Mouse (Mus musculus): Measurements from ENCODE around the gene Rab44. TPM values are rescaled to one million over a fixed set of nuclear protein-coding genes. Genes with fewer than 3 reads are reported as not detected.
A peak's percentile ranks its signal among the peaks of the same experiment; 100 is the strongest.

Rab44 gene
- polyA plus RNA-seq, 1 experiment from 2014 or later = 3.4 TPM

- peak; percentile 60; the same call in 1 of the 2 replicates for ATAC-seq (ENCODE audit: insufficient number of reproducible peaks, low FRiP score, low TSS enrichment, low read depth)
Measured at GRCm38 (mm10) chr17:29077786-29078509, 36.0 kb upstream of the Rab44 start.

GRCm38 (mm10) chr17:29078519-29079383, 35.2 kb upstream of the Rab44 start:
- peak overlapping the region; percentile 82 for H3K27ac ChIP-seq (replicated peaks)
- peak overlapping the region; percentile 33 for H3K4me3 ChIP-seq (replicated peaks)
- 6% methylated on average over 25 of the region's 25 CpGs for WGBS
- peaks cover 29% of the 10 kb centered on the region for H3K4me1 ChIP-seq
- H3K27me3 ChIP-seq = peaks cover 10% of the 10 kb centered on the region
- H3K4me2 ChIP-seq (replicated peaks) = peak overlapping the region; percentile 58
- peak; percentile 66; the same call in 1 of the 2 replicates for ATAC-seq (ENCODE audit: insufficient number of reproducible peaks, low FRiP score, low TSS enrichment, low read depth)
- H3K9me3 ChIP-seq (replicated peaks) = no peaks in the 10 kb centered on the region
- H3K9ac ChIP-seq = peak overlapping the region; percentile 10; the same call in 1 of the 2 replicates
- no peaks in the 10 kb centered on the region for H3K36me3 ChIP-seq

More at GRCm38 (mm10) chr17:29077786-29078509, 36.0 kb upstream of the Rab44 start:
- H3K9me3 ChIP-seq (replicated peaks) = no peaks in the 10 kb centered on the region
- H3K27me3 ChIP-seq = peaks cover 10% of the 10 kb centered on the region
- 14% methylated on average over 14 of the region's 14 CpGs for WGBS
- peak overlapping the region; percentile 33 for H3K4me3 ChIP-seq (replicated peaks)
- peak overlapping the region; percentile 82 for H3K27ac ChIP-seq (replicated peaks)
- H3K4me2 ChIP-seq (replicated peaks) = peak overlapping the region; percentile 58
- H3K36me3 ChIP-seq = no peaks in the 10 kb centered on the region
- peaks cover 37% of the 10 kb centered on the region for H3K4me1 ChIP-seq
- H3K9ac ChIP-seq = 0 out of 2 replicates have a peak overlapping the region, but pooled peaks have one; percentile 10

- 6% methylated on average over 22 of the region's 23 CpGs for WGBS
- Histone ChIP-seq H3K27me3 (peaks cover 10% of the 10 kb centered on the region), H3K36me3 (no peaks in the 10 kb centered on the region), H3K9ac (no peak overlapping the region), H3K4me2 (replicated peaks) (peak overlapping the region; percentile 41), H3K27ac (replicated peaks) (peak overlapping the region; percentile 44; the same call in 1 of the 2 replicates), H3K4me3 (replicated peaks) (peak overlapping the region; percentile 13), H3K9me3 (replicated peaks) (no peaks in the 10 kb centered on the region), H3K4me1 (peaks cover 32% of the 10 kb centered on the region)
- ATAC-seq (ENCODE audit: insufficient number of reproducible peaks, low FRiP score, low TSS enrichment, low read depth) = no peak; the same call in 1 of the 2 replicates
Measured at GRCm38 (mm10) chr17:29080758-29081617, 33.0 kb upstream of the Rab44 start.

GRCm38 (mm10) chr17:29081618-29082381, 32.1 kb upstream of the Rab44 start:
- peaks cover 32% of the 10 kb centered on the region for H3K4me1 ChIP-seq
- no peak for ATAC-seq (ENCODE audit: insufficient number of reproducible peaks, low FRiP score, low TSS enrichment, low read depth)
- peak overlapping the region; percentile 6 for H3K9ac ChIP-seq
- H3K4me2 ChIP-seq (replicated peaks) = peak overlapping the region; percentile 41
- no peaks in the 10 kb centered on the region for H3K36me3 ChIP-seq
- H3K4me3 ChIP-seq (replicated peaks) = peak overlapping the region; percentile 13
- H3K9me3 ChIP-seq (replicated peaks) = no peaks in the 10 kb centered on the region
- 6% methylated on average over 21 of the region's 21 CpGs for WGBS
- peaks cover 10% of the 10 kb centered on the region for H3K27me3 ChIP-seq
- peak overlapping the region; percentile 44 for H3K27ac ChIP-seq (replicated peaks)

GRCm38 (mm10) chr17:29083586-29083985, 30.4 kb upstream of the Rab44 start:
- Histone ChIP-seq H3K27me3 (peaks cover 10% of the 10 kb centered on the region), H3K9me3 (replicated peaks) (no peaks in the 10 kb centered on the region), H3K4me2 (replicated peaks) (no peak overlapping the region), H3K36me3 (no peaks in the 10 kb centered on the region), H3K4me3 (replicated peaks) (no peak overlapping the region), H3K4me1 (peaks cover 25% of the 10 kb centered on the region), H3K9ac (no peak overlapping the region), H3K27ac (replicated peaks) (no peak overlapping the region)
- ATAC-seq (ENCODE audit: insufficient number of reproducible peaks, low FRiP score, low TSS enrichment, low read depth) = no peak
- WGBS = 87% methylated on average over 8 of the region's 8 CpGs

- no peak overlapping the region for H3K4me3 ChIP-seq (replicated peaks)
- 84% methylated on average over 7 of the region's 7 CpGs for WGBS
- H3K4me1 ChIP-seq = peaks cover 18% of the 10 kb centered on the region
- H3K27me3 ChIP-seq = peaks cover 10% of the 10 kb centered on the region
- no peak for ATAC-seq (ENCODE audit: insufficient number of reproducible peaks, low FRiP score, low TSS enrichment, low read depth)
- no peak overlapping the region for H3K9ac ChIP-seq
- H3K27ac ChIP-seq (replicated peaks) = no peak overlapping the region
- H3K9me3 ChIP-seq (replicated peaks) = no peaks in the 10 kb centered on the region
- no peaks in the 10 kb centered on the region for H3K36me3 ChIP-seq
- H3K4me2 ChIP-seq (replicated peaks) = no peak overlapping the region
Measured at GRCm38 (mm10) chr17:29084656-29085055, 29.3 kb upstream of the Rab44 start.

- Histone ChIP-seq H3K4me1 (peaks cover 18% of the 10 kb centered on the region), H3K27ac (replicated peaks) (no peak overlapping the region), H3K9me3 (replicated peaks) (no peaks in the 10 kb centered on the region), H3K4me2 (replicated peaks) (no peak overlapping the region), H3K4me3 (replicated peaks) (no peak overlapping the region), H3K9ac (no peak overlapping the region), H3K36me3 (no peaks in the 10 kb centered on the region), H3K27me3 (peaks cover 10% of the 10 kb centered on the region)
- ATAC-seq (ENCODE audit: insufficient number of reproducible peaks, low FRiP score, low TSS enrichment, low read depth) = no peak
- WGBS = 72% methylated on average over 10 of the region's 10 CpGs
Measured at GRCm38 (mm10) chr17:29085266-29085665, 28.7 kb upstream of the Rab44 start.

GRCm38 (mm10) chr17:29086916-29087315, 27.0 kb upstream of the Rab44 start:
- ATAC-seq (ENCODE audit: insufficient number of reproducible peaks, low FRiP score, low TSS enrichment, low read depth) = no peak
- 68% methylated on average over 4 of the region's 4 CpGs for WGBS

GRCm38 (mm10) chr17:29090776-29091175, 23.2 kb upstream of the Rab44 start, which contains the start of gene Cdkn1a:
Cdkn1a (plus strand) TSS chr17:29090976.
- Histone ChIP-seq H3K9me3 (replicated peaks) (no peaks in the 10 kb centered on the region), H3K27me3 (peaks cover 12% of the 10 kb centered on the region), H3K4me1 (peaks cover 23% of the 10 kb centered on the region), H3K4me3 (replicated peaks) (no peak within 1 kb of the TSS), H3K4me2 (replicated peaks) (no peak within 1 kb of the TSS), H3K9ac (no peak within 1 kb of the TSS), H3K36me3 (no peaks in the 10 kb centered on the region), H3K27ac (replicated peaks) (no peak within 1 kb of the TSS)
- ATAC-seq (ENCODE audit: insufficient number of reproducible peaks, low FRiP score, low TSS enrichment, low read depth) = no peak
- 61% methylated on average over 3 of the region's 3 CpGs for WGBS

More at GRCm38 (mm10) chr17:29086916-29087315, 27.0 kb upstream of the Rab44 start:
- Histone ChIP-seq H3K4me1 (peaks cover 5% of the 10 kb centered on the region), H3K9me3 (replicated peaks) (no peaks in the 10 kb centered on the region), H3K27me3 (0 out of 2 replicates have a peak, but pooled peaks cover 5% of the 10 kb centered on the region), H3K4me3 (replicated peaks) (no peak overlapping the region), H3K9ac (no peak overlapping the region), H3K4me2 (replicated peaks) (no peak overlapping the region), H3K27ac (replicated peaks) (no peak overlapping the region), H3K36me3 (no peaks in the 10 kb centered on the region)

- H3K4me3 ChIP-seq (replicated peaks) = no peak overlapping the region
- H3K27ac ChIP-seq (replicated peaks) = no peak overlapping the region
- peaks cover 12% of the 10 kb centered on the region for H3K27me3 ChIP-seq
- H3K9ac ChIP-seq = no peak overlapping the region
- no peaks in the 10 kb centered on the region for H3K36me3 ChIP-seq
- no peaks in the 10 kb centered on the region for H3K9me3 ChIP-seq (replicated peaks)
- WGBS = 30% methylated on average over 6 of the region's 6 CpGs
- no peak for ATAC-seq (ENCODE audit: insufficient number of reproducible peaks, low FRiP score, low TSS enrichment, low read depth)
- peaks cover 25% of the 10 kb centered on the region for H3K4me1 ChIP-seq
- H3K4me2 ChIP-seq (replicated peaks) = no peak overlapping the region
Measured at GRCm38 (mm10) chr17:29091348-29091944, 22.5 kb upstream of the Rab44 start.

Measured in embryonic facial prominence, embryonic 15.5 days (tissue).